Mouse (Mus musculus) urinary bladder, adult 2 months (tissue): ENCODE measurements around the gene Cltrn. TPM values are rescaled to one million over a fixed set of nuclear protein-coding genes. Genes with fewer than 3 reads are reported as not detected.

Experiments used
- DNase-seq: peaks from one replicate; pipeline ENCODE4 v3.0.0; 2022; ENCODE audit warnings: low spot score
- polyA plus RNA-seq: library from polyadenylated mRNA; depleted of rRNA; stranded (reverse); fragments of >200 nt; gene quantifications from 2 replicates; pipeline ENCODE4 v1.2.3, GENCODE M21; 2012; rRNA removed

The Cltrn gene
- polyA plus RNA-seq, 1 experiment, result 0.11 TPM

GRCm38 (mm10) chrX:164135304-164135818 lies 46.7 kb downstream of the Cltrn start:
- no peak for DNase-seq

GRCm38 (mm10) chrX:164139032-164139431 lies 50.4 kb downstream of the Cltrn start, which contains the start of gene Ace2:
TSS of gene Ace2 (plus strand) at chrX:164139332.
- DNase-seq, result no peak

GRCm38 (mm10) chrX:164145463-164146250 lies 57.0 kb downstream of the Cltrn start:
- DNase-seq, result no peak

GRCm38 (mm10) chrX:164152703-164153102 lies 64.1 kb downstream of the Cltrn start:
- DNase-seq, result no peak

- DNase-seq, result no peak
Observed at GRCm38 (mm10) chrX:164153606-164154005, 65.0 kb downstream of the Cltrn start.

- no peak for DNase-seq
Observed at GRCm38 (mm10) chrX:164154594-164154993, 66.0 kb downstream of the Cltrn start.

- DNase-seq, result no peak
Observed at GRCm38 (mm10) chrX:164164681-164165080, 76.1 kb downstream of the Cltrn start.

Other genes with a start within 250 kb of the Cltrn start
- gene Ap1s2, start 179.8 kb upstream of the Cltrn start, polyA plus RNA-seq, result 15.3 and 16.6 TPM in 2 replicates
- 20.6 and 24.1 TPM in 2 replicates for gene Zrsr2, start 130.2 kb upstream of the Cltrn start, polyA plus RNA-seq
- 9.5 and 10.1 TPM in 2 replicates for gene Car5b, start 60.8 kb upstream of the Cltrn start, polyA plus RNA-seq
- gene Siah1b, start 12.3 kb upstream of the Cltrn start, polyA plus RNA-seq, result 7.5 and 8.9 TPM in 2 replicates
- 7.4 and 7.6 TPM in 2 replicates for gene Ace2, start 50.5 kb downstream of the Cltrn start, polyA plus RNA-seq
- 2.9 and 3.0 TPM in 2 replicates for gene Bmx, start 169.4 kb downstream of the Cltrn start, polyA plus RNA-seq
- gene Pir, start 180.5 kb downstream of the Cltrn start, polyA plus RNA-seq, result 20.4 and 21.0 TPM in 2 replicates